Mouse (Mus musculus): ENCODE measurements around the gene Wnk2.
A peak's percentile ranks its signal among the peaks of the same experiment; 100 is the strongest.

Gene Wnk2

DNA sequence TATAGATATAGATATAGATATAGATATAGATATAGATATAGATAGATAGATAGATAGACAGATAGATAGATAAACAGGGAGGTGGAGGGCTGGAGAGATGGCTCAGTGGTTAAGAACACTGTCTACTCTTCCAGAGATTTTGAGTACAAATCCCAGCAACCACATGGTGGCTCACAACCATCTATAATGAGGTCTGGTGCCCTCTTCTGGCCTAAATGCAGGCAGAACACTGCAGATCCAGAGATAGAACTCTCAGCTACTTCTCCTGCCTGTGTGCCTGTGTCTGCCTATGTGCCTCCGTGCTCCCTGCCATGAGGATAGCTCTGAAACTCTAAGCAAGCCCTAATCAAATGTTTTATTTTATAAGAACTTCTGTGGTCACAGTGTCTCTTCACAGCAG is 100.4 kb downstream of the Wnk2 start:
- ATAC-seq (ENCODE audit: low TSS enrichment): no peak

DNA sequence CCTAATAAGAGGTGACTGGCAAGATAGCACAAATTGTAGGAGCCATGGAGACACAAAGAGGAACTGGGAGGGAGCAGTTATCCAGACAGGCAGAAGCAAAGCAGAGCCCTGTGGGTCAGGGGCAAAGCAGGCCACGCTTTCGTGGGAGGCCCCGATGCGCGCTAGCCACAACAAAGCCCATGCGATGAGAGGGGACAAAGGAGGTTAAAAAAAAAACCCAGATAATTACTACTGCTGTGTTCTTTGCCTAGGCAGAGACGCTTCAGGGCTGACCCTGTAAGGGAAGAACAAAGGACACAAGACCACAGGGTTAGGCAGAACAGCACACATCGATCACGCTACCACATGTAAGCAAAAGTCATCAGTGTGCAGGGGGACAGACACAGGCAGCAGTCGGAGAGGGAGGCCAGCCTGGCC is 103.7 kb downstream of the Wnk2 start:
- ATAC-seq (ENCODE audit: low TSS enrichment): no peak

DNA sequence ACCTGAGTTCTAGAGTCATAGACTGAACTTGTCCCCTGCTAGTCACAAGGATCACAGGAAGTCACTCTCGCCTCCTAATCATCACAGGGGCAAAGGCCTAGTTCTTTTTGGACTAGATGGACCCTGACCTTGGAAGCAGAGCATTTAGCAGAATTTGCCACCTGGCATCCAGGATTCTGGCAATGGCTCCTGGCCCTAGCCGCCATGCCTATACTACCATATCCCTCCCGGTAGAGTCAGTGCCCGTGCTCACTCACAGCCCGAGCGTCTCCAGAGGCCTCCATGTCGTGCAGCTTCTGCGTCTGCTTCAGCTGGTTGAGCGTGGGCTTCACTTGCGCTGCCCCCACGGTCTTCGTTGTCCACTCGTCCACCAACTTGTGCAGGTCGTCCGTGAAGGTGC is 105.4 kb downstream of the Wnk2 start:
- no peak for ATAC-seq (ENCODE audit: low TSS enrichment)

DNA sequence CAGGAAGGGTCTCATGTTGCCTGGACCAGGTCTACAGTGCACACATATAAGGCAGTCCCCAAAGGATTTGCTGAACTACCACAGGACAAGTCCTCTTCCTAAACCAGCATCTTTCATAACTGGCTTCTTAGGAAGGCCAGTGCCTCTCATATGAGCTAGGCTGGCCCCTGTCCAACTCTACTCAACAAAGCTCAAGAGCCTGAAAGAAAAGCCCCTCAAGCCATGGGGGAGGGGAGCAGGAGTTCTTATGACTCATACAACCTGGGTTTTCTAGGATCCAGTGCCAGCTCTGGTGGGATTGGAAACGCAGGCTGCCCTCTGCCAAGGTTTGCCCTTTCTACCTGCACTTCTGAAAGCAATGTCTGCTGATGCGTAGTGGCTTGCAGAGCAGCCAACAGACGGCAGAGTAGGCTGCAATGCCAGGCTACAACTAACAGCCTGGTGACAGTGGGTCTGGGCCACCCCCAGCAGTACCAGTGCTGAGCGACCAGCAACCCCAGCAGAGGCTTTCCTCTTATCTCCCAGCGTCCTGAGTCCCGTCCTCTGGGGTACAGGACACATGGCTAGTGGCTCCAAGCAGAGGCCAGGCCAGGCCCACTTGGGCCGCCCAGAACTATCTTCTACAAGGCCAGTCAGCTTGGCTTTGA is 110.8 kb downstream of the Wnk2 start:
- peak; percentile 45; the same call in 1 of the 2 replicates for ATAC-seq (ENCODE audit: low TSS enrichment)

DNA sequence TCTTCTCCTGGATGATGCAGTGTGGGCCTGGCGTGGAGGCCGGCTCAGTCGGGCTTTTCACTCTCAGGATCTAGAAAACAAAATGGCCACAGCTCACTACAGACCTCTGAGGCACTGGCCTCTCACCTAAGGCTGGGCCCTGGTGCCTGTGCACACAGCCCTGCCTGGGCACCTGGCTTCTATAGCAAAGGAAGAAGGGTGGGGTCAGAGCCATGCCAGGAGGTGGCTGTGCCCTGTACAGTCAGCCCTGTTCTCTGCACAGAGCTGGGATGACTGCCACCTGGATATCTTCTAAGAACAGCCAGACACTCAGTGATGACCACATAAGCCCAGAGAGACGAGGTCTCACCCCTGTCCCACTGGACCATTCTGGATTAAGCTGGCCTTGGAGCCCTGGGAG is 111.4 kb downstream of the Wnk2 start:
- no peak for ATAC-seq (ENCODE audit: low TSS enrichment)

DNA sequence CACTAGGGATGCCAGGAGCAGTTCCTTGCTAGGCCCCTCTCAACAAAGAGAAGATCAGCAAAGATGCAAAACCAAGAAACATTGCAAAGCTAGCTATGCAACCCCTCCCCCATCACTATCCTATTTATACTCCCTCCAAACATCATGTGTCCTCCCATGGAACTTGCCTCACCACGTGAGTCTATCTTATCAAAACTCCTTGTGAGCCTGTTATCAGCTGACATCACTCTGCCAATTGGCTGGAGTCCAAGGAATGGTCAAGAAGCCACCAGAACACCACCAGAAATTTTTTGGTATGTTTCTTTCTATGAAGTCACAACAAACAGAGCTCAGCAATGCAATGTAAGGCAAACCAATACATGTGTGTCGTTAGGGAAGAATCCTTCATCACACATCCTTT is 116.8 kb downstream of the Wnk2 start:
- ATAC-seq (ENCODE audit: low TSS enrichment): no peak

DNA sequence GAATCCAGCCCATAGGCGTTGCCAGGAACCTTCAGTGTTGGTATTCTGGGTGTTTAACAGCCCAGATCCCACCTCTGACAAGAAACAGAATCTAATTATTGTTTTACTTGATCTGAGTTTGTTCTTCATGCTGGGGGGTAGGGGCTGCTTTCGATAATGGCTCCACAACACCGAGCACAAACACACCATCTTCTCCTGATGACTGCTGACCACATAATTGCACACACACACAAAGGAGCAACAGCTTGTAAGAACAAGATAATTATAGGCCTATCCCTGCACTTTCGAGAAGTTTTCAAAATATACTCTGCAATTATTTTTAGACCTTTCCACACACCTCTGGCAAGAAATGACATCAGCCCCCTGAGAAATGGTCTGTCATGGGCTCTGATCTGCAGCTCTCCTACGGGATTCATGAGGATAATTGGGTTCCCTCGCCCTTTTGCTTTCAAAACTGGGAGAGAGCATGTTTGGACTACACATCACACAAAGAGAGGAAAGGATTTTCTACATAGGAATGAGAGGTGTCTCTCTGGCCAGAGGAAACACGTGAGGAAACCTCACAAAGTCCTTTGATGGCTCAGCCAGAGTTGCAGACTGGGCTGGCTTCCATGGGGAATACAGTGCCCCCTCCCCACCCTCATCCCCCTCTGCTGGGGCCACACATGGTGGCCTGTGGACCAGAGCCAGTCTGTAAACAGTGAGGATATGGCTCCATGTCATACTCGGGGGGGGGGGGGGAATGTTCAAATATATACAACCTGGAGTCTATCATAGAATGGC is 118.9 kb downstream of the Wnk2 start:
- ATAC-seq (ENCODE audit: low TSS enrichment): 0 out of 2 replicates have a peak, but pooled peaks have one; percentile 20

DNA sequence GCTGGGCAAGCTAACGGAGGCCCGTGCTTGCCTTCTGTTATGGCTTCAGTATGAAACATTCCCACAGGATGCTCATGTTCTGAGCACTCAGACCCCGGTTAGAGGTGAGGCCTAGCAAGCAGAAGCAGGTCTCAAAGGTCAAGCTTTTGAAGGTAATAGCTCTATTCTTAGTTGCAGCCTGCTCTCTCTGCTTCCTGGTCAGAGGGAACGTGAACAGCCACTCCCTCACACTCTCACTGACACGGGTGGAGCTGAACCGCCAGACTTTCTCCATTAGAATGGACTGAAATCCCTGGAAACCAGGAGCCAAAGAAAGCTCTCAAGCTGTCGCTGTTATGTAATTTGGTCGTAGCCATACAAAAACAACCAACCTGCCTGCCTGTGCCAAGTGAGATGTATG is 120.8 kb downstream of the Wnk2 start:
- ATAC-seq (ENCODE audit: low TSS enrichment): no peak

DNA sequence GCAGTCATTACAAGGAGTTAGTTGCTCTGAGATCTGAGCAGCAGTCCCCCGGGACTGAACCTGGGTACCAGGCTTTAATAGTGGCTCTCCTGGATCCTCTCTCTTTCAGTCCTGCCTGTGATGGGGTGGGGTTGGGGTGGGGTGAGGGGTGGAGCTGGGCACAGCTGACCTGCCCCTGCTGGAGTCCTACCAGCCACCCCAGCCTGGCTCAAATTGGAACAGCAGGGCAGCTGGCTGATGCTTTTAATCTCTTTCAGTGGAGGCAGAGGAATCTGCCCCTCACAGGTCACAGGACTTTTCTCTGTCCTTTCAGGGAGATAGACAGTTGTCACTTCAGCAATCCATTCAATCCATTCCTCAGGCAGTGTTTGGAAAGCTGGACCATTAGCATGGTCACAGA is 122.3 kb downstream of the Wnk2 start:
- ATAC-seq (ENCODE audit: low TSS enrichment): no peak

DNA sequence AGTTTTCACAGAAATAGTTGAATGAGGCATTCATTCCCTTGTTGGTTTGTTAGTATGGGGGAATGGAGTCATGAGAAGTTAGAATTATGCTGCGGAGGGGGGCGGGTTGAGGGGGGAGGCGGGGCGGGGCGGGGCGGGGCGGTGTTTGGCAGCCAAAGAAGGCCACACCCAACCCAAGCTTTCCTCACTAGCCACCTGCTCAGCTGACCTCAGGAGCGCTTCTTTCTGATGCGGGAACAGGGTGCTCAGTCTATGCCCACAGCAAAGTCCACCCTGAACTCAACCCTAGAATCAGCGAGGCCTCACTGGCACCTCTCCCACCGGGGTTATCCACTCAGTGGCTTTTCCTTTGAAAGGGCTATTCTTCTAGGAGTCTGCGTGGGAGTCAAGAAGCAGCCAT is 123.1 kb downstream of the Wnk2 start:
- ATAC-seq (ENCODE audit: low TSS enrichment): no peak

DNA sequence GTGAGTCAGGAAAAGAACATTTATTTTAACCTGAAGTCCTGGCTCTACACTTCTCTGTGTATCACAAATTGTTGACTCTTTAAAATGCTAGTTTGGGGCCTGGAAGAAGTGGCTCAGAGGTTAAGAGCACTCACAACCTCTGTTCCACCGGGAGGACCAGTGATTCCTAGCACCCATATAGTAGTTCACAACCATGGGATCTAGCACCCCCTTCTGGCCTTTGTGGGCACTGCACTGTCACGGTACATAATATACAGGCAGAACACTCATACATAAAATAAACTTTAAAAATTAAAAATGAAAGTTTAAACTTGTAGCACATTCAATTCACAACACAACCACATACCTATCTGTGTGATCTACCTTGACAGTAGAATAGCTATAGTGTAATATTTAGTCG is 126.1 kb downstream of the Wnk2 start:
- ATAC-seq (ENCODE audit: low TSS enrichment): no peak

DNA sequence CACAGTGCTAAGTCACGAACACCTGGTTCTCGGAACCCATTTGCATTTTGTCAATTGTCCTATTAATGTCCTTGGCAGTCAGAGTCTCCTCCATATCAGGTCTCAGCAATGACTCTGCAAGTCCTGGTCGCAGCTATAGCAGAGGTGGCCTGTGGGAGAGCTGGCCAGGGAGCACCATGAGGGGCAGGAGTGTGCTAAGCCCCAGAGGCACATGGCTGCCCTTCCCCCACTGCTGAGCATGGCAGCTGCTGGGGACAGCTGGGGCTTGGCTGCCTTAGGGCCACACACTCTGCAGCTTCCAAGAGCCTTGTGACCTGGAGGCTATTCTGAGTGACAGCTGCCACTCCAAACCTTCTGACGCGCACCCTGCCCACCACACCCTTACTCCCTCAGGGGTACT is 127.7 kb downstream of the Wnk2 start:
- no peak for ATAC-seq (ENCODE audit: low TSS enrichment)

DNA sequence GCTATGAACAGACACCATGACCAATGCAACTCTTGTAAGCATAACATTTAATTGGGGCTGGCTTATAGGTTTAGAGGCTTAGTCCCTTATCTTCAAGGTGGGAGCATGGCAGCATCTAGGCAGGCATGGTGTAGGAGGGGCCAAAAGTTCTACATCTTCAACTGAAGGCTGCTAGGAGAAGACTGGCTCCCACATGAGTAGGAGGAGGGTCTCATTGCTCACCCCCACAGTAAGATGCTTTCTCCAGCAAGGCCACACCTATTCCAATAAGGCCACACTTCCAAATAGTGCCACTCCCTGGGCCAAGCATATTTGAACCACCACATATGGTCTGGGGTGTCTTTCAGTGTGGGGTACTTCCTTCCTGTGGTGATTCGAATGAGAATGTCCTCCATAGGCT is 130.4 kb downstream of the Wnk2 start:
- no peak for ATAC-seq (ENCODE audit: low TSS enrichment)

DNA sequence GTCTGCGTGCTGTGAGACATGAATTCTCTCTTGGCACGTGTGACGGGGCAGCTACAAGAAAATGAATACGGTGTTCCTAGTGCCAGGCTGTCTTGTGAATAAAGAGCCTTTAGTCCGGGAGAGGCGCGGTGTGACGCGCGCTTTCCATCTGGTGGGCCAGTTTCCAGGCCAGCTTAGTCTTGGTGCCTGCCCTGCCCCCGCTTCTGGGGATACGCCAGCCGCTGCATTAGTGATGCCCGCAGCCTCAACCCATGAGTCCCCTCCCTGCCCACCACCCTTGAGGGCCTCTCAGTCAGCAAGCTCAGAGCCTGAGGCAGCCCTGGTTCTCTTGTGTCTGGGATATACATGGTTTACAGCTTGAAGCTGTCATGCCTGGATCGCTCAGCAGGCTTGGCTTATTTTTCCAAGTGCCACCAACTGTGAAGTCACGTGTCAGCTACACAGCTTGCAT is 131.5 kb downstream of the Wnk2 start:
- ATAC-seq (ENCODE audit: low TSS enrichment): peak; percentile 93

DNA sequence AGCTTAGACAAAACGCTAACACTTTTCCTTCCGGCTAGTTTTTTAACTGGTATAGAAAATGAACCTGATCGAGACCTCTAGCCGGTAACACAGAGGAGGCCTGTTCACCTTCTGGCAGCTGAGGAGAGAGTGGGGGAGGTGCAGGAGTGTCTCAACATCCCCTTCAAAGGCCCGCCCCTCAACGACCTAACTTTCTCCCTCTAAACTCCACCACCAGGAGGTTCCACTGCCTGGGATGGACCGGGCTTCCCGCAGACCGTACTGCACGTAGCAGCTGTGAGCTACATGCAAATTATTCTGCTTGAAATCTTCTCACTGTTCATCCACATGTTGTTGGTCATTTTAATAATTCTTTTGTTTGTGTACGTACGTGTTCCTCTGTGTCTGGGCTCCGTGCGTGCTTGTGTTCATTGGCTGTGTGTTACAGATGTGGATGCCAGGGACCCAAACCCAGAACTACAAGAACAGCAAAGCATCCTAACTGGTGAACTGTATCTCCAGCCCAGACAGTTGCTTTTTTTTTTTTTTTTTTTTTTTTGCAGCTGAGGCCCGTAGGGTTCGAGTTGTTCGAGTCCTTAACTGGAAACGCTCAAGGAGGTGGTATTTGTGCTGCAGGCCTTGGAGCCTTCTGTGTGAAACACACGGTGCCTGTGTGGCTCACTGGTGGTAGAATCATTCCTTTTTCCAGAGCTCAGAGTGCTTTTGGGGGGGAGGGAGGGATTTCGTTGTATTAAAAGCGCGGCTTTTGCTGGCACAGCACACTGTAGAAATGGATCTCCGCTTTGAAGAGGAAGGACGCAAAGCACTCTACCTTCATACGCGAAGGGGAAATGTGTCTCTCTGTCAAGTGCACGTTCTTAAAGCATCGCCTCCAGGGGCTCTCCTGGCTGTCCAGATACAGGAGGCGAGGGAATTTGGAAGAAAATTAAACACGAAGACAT is 132.2 kb downstream of the Wnk2 start:
- peak; percentile 7; the same call in 1 of the 2 replicates for ATAC-seq (ENCODE audit: low TSS enrichment)

DNA sequence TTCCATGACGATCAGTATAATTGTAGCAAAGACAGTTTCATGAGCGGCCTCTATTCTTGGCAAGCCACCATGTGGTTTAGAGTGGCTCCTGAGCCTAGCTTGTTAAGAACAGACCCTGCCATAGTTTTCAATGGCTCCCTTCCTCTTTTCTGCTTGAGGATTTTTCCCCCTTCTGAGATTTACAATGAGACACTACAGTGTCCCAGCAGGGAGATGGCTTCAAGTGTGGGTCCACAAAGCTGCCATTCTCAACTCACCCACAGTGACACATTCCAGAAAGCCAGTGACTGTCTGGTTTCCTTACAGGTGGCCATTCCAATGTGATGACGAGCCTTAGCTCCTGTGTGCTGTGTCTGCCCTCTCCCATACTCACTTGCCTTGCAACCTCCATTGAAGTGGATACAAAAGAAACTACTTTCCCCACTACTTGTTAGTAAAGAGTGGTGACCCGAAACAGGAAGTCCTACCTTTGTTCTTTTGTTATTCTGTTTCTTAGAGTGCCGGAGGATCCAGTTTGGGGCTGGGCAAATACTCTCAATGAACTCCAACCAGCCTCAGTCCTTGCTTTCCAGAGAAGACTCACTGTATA is 134.5 kb downstream of the Wnk2 start:
- ATAC-seq (ENCODE audit: low TSS enrichment): no peak

DNA sequence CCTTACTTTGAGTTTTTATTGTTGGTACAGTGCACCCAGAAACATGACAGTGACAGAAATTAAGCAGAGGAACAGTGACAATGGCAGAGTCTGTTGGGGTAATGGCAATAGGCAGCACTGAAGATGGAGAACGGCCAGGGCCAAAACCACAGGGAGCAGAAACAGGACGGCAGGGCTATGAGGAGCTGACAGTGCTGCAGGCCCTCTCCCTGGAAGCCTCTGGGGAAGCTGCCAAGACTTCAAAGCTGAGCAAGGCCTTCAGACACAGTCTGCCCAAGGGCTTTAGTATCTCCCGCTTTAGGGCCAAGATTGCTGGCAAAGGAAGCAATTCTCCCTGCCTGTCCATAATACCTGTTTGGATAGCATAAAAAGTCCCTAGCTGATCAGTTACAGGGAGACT is 146.1 kb downstream of the Wnk2 start:
- ATAC-seq (ENCODE audit: low TSS enrichment): no peak

DNA sequence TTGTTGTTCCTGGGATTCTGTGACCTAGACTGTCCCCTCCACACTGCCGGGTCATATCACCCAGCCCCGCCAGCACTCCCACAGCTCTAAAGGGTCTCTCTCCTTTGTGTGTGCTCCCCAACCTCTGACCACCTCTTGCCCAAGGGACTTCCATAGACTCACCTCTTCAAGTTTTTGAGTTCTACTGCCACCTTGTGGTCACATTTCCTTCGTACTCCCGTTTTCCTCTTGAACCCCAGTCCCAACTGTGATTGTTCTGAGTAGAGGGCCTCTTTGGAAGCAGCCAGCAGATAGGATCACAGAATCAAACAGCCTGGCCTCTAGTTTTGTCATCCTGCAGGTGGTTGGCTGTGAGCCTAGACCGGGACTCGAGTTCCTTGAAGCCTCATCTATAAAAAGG is 149.2 kb downstream of the Wnk2 start:
- ATAC-seq (ENCODE audit: low TSS enrichment): peak; percentile 78

DNA sequence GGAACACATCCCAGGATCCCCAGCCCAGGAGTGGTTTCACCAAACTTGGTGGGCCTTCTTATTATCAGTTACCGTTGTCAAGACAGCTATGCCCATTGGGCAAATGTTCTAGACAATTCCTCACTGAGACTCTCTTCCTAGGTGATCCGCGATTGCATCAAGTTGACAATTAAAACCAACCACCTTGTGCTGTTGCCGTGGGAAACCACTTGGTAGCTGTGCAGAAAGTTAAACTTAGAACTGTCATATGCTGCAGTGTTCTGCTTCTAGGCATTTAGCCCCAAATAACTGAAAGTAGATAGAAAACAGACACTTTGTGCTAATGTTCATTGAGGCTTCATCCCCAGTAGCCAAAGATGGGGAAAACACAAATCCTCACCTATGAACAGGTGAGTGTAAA is 151.1 kb downstream of the Wnk2 start:
- peak; percentile 58 for ATAC-seq (ENCODE audit: low TSS enrichment)

DNA sequence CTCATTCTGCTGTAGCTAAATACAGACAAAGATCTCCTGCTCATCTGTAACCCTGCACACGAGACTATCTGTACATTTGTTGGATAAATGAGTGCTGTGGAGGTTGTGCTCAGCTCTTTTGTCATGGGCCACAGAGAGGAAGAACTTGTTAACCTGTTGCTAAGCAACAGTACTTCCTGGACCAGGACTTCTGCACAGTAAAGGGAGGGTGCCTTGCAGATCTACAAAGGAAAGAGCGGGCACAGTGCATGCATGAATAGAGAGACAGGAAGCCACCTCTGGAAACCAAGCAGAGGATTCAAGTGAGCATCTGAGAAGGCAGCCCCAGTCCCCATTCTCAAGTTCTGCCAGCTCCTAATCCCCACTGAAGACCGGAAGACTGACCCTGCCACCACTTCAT is 152.9 kb downstream of the Wnk2 start:
- no peak for ATAC-seq (ENCODE audit: low TSS enrichment)

DNA sequence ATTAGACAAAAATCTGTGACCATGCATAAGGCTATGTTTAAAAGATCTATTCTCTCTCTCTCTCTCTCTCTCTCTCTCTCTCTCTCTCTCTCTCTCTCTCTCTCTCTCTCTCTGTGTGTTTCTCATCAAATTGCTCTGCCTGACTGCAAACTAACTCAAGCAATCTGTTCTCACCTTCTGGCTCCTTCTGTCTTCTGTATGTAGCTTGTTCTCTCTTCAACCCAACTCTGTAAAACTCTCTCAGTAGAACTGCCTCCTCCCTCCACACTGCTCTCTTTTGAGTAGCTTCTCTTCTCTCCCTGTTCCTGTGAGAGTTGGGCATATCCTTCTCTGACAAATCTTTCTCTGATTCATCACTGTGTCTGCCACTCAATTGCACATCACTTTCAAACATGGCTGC is 154.9 kb downstream of the Wnk2 start:
- peak; percentile 84 for ATAC-seq (ENCODE audit: low TSS enrichment)

DNA sequence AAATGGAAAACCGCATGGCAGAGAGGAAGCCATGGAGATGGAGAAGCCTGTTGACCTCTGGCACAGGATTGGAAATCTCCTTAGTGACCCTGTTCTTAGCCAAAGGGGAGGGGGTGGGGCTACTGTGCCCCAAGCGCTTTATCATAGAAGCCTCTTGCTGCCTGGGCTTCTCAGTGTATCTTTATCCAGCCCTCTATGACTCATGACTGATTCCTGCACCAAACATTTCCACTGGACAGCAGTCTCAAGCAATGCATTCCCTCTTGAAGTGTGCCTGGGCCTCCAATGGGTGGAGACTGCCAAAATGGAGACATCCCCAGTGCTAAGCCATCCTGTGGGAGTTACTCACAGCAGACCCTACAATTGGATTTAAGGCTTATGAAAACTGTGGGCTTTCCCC is 157.7 kb downstream of the Wnk2 start:
- no peak for ATAC-seq (ENCODE audit: low TSS enrichment)
